Mouse (Mus musculus) T-helper 17 cell (primary cell): ENCODE measurements at regions not wholly inside any gene's neighbourhood (a gene's known extent, or its start where the extent isn't known, plus 50 kb on each side); places are given as distances from the start of the nearest gene placed in this dataset.

Source experiments
- in situ Hi-C, 2 experiments: fragments of 300-600 bp; cut with MboI, MseI; formaldehyde crosslinking; loops; 1 replicate in 1 of 2; 2 replicates in 1 of 2; pipeline ENCODE4 v1.15.1; 2025; ENCODE audit warnings: high pct_unique_total_duplicates in 2 of 2

DNA sequence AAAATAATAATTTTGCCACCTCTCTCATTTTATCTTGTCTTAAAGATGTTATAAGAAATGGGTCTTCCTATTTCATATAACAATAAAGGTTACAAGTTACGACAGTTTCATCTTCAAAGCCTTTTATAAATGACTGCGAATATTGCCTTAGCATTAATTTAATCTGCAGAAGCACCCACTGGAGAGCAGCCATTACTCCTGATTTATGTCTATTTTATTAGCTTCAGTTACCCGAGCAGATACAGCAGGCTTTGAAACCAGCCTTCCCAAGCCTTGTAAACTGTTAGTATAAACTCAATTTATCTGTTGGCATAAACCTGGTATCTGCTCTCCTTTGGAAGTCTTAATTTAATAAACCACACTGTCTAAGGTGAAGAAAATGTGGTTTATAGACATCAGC, 2851.6 kb upstream of the Gm6569 start:
- in situ Hi-C loops, result no loop called here

- in situ Hi-C loops, result no loop called here
Measured at GRCm38 (mm10) chr15:70987973-70988570, 2846.3 kb upstream of the Gm6569 start.

- in situ Hi-C loops, result no loop called here
Measured at GRCm38 (mm10) chr15:70993397-70993796, 2841.0 kb upstream of the Gm6569 start.

- in situ Hi-C loops, result no loop called here
Measured at GRCm38 (mm10) chr15:71010362-71010761, 2824.0 kb upstream of the Gm6569 start.

DNA sequence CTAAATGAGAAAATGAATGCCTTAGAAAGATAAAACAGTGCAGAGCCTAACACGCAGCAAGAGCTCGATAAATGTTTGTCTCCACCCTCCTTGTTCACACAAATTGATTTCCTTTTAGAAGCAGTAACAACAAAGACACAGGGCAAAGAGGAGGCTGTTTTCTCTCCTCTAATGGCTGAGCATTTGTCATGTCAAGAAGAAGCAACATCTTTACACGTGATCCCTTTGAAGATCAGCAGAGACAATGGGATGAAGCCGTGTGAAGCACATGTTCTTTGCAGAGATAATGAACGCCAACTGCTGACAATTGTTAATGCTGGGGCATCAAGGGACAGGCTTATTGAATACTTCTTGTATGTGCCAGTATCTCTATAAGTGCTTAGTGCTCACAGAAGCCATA, 2823.6 kb upstream of the Gm6569 start:
- in situ Hi-C loops, result no loop called here

DNA sequence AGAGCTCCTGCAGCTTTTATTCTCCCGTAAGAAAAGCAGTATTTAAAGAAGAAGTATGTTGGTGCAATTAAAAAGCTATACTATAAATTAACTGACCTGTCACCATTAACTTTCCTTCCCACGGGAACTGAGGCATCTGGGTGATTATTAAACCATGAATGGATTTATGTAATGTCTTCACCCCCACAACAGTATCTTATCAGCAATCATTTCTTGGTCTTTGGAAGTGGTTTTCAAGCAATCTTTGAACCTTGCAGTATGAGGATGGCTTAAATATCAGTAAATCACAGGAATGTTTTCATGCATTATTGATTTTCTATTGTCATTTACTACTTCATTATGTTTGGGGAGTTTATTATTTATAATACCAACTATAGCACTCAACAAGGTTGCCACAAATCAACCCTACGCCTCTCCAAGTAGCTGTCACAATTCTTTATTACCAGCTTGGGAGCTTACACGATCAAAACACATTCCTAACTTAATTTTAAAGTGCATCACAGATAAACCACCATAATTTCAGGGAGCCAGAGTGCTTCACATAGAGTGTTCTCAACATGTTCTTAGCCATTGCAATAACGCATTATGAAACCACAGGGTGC, 2780.0 kb upstream of the Gm6569 start:
- in situ Hi-C loops, result no loop called here

GRCm38 (mm10) chr15:71086367-71086997, 2747.9 kb upstream of the Gm6569 start:
- in situ Hi-C loops, result no loop called here

- in situ Hi-C loops, result no loop called here
Measured at GRCm38 (mm10) chr15:71099111-71099510, 2735.2 kb upstream of the Gm6569 start.

DNA sequence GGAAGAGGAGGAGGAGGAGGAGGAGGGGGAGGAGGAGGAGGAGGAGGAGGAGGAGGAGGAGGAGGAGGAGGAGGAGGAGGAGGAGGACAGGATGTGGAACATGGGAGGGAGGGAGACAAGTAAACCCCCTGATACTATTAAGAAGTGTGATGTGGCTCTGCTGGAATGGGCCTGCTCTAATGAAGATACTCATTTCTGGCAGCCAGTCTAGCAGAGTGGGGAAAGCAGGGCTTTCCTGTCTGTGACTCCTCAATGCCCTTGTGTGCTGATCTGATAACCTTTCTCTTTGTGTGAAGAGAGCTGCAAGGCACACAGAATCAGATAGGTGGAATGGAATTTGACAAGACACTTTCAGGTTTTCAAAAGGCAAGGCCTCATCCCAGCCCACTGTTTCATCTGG, 2704.6 kb upstream of the Gm6569 start:
- in situ Hi-C loops, result no loop called here

DNA sequence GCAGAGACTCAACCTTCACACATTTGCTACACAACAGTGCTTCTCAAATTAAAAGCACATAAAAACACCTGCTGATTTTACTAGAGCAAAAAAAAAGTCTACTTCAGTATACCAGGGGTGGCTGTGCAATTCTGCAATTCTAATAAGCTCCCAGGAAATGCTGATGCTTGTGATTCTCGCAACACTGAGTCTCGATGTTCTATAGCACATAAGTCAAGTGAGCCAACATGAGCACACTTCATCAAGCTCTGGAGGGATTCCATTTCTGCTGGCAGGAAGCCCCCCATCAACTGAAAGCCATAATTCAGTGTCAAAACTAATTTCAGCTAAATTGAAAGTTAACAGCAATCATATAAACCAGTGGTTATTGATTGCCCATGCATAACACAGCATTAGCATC, 2676.7 kb upstream of the Gm6569 start:
- in situ Hi-C loops, result loop anchor here in 1 of 2 experiments (10.0 kb wide), 1 partner anchor 343 kb away; no protein-coding TSS in a partner anchor

DNA sequence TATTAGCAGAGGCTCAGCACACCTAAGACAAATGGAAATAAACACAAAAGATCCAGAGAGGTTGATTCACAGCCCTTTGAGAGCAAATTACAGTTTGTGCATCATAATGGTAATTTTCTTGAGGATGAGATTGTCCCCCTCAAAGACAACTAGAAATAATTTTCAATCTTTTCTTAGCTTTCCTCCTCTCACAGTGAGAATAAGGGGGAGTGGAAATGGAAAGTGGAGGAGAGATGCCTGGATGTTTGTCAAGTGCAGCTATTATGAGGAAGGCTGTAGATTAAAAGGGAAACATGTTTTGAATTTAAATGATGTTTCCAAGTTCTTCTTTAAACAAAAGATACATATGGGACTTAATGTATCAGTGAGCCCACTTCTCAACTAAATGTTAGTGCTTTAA, 2672.3 kb upstream of the Gm6569 start:
- in situ Hi-C loops, result no loop called here

GRCm38 (mm10) chr15:71195011-71195739, 2639.2 kb upstream of the Gm6569 start:
- in situ Hi-C loops, result no loop called here

DNA sequence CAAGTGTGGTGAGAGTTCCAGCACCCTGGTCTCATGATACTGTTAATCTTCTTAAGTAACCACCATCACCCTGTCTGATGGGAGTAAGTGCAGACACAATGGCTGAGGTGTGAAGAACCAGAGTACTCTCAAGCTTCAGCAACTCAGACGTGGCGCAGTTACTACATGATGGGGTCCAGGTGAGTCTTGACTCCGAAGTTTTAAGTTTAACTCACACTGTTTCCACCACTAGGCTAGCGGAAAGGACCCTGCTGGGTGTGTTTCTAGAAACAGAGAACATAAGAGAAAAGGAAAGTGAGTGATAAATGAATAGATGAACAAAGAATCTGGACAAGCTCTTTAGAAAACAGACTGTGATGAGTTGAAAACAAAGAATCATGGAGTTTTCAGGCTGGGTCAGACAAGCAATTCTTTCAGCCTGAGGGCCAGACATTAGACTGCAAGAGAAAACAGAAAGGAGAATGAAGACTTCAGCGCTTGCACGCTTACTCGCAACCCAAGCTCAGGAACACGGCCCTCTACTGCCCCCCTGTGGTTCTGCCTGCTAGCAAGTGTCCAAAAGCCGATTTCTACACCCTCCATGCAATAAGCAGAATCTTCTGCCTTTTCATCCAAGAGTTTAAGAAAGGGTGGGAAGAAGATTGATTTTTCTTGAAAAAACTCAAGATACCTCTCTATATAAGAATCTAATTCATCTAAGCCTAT, 2593.6 kb upstream of the Gm6569 start:
- in situ Hi-C loops, result no loop called here

DNA sequence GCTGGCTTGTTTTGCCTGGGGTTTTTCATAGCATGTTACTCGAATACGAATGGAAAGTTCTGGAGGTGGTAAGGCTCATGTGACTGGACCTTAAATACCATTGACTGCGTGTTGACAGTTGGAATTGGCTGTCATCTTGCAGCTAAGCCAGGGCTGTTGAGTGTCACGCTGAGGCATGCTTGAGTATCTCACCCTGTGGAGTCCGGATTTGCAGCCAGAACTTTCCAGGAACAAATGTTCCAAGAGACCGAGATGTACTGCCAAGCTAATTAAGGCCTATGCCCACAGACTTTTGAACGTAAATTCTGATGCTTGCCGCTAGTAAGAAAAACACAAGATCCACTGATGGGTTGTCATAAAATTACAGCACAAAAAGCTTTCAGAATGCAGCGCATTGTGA, 2590.8 kb upstream of the Gm6569 start:
- in situ Hi-C loops, result no loop called here

DNA sequence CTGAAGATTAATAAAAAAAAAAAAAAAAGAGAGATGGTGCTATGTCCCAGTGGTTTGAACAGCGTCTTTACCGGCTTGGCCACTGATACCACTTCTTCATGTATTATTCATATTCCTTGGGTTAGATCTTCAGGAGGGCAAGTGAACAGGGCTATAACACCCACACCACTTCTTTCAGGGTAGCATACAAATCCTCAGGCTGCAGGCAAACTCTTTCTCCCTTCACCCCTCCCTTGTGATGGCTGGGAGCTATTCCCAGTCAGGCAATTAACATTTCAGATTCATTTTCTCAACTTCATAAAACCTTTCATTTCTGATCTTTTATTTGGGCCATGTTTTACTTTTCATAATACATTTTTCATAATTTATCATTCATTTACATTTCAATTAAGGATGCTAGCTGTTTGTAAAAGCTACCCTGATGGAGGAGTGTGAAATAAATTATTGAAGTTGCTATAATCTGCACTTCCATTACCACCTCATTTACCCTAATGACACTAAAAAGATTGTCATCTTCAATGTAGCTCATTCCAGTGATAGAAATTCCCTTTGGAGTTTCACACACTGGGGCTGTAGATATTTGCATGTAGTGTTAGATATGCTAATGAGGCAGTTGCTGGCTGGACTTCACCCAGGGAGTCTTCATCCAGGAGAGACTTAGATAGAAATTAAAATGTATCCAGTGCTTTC, 2558.3 kb upstream of the Gm6569 start:
- in situ Hi-C loops, result no loop called here

DNA sequence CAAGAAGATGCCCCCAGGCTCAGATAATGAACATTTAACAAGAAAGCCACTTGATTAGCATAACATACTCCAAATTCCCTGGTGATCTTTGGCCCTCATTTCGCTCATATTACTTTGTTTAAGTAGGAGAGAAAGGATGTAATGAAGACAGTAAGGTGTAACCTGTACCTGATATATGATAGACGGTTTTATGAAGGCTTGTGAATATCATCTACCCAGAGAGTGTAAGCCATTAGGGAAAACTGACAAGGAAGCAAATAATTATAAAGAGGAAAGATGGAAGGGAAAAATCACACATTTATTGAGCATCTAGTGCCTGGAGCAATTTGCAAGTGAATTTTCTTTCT, 2557.8 kb upstream of the Gm6569 start:
- in situ Hi-C loops, result no loop called here

GRCm38 (mm10) chr15:71277388-71277787, 2557.0 kb upstream of the Gm6569 start:
- in situ Hi-C loops, result no loop called here

- in situ Hi-C loops, result no loop called here
Measured at GRCm38 (mm10) chr15:71283775-71284174, 2550.6 kb upstream of the Gm6569 start.

- in situ Hi-C loops, result no loop called here
Measured at GRCm38 (mm10) chr15:71302541-71302940, 2531.8 kb upstream of the Gm6569 start.

DNA sequence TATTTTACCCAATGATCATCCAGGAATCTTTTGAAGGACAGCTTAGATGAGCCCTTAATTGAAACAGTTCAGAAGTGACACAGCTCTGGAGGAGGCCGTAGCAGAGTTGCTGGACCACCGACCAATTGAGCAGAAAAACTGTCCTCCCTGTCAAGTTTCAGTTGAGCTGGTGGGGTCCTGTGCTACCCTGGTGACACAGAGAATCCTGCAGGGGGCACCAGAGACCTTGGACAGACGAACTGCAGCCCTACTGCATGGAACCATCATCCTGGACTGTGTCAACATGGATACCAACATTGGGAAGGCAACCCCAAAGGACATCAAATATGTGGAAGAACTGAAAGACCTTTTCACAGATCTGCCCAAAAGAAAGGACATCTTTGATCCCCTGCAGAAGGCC, 2524.1 kb upstream of the Gm6569 start:
- in situ Hi-C loops, result no loop called here

DNA sequence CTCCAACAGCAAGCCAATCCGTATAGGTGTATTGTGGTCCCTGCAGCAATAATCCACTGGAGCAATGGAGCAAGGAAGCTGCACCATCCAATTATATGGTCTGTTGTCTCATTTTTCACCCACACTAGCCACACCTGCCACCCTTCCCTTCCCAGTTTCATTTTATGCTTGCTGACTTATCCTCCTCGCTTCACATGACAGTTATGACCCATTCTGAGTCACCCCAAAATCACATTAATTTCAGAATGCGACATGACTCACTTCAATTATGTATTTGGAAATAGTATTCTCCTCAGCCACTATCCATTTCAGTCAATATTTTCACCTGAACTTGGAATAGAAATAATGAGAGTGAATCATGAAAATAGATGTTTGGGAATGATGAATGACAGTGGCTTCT, 2507.8 kb upstream of the Gm6569 start:
- in situ Hi-C loops, result no loop called here
